Mouse (Mus musculus) heart, adult 2 months (tissue): ENCODE data around the gene Atic.

Experiments
- CTCF ChIP-seq: fragments of 200-600 bp; IDR thresholded peaks from 2 replicates; pipeline ENCODE4 v1.8.1; 2022; ENCODE audit warnings: antibody characterized with exemption, mild to moderate bottlenecking, moderate library complexity
- EP300 ChIP-seq: fragments of 200-500 bp; IDR thresholded peaks from 2 replicates; pipeline ENCODE4 v1.6.1; 2011; ENCODE audit warnings: low read depth, low read length, control low read depth; ENCODE audit not compliant: insufficient read depth
- POLR2A ChIP-seq: fragments of 200-500 bp; IDR thresholded peaks from 2 replicates; pipeline ENCODE4 v1.6.1; 2011; ENCODE audit warnings: mild to moderate bottlenecking, low read depth, low read length, control low read depth; ENCODE audit not compliant: insufficient read depth

- TF ChIP-seq CTCF (no peak), POLR2A (no peak), EP300 (no peak)
These were observed 66.7 kb downstream of the Atic start for GRCm38 (mm10) chr1:71623625-71624024.
